Mouse (Mus musculus): ENCODE measurements at regions not wholly inside any gene's neighbourhood (a gene's known extent, or its start where the extent isn't known, plus 50 kb on each side); places are given as distances from the start of the nearest gene placed in this dataset.

DNA sequence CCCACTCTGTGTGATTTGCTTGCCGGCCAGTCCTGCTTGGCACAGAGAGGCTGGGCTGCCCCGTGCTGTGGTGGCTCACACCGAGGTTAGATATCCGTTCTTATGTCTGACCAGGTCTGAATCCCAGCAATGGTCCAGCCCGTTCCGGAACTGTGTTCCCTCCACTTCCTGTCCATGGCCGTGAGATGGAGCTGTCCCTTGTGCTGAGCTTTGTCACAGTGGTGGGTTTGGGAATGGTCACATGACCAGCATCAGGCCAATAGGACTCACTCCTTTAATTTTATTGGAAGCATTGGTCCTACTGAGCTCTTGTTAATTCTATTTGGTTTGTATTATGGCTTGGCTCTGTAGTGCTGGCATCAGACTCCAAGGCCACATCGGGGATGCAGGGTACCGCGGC, 132.9 kb upstream of the Zfp64 start:
- Histone ChIP-seq H3K4me1 (replicated peaks) (peaks cover 5% of the 10 kb centered on the region), H3K4me3 (no peak overlapping the region), H3K36me3 (no peaks in the 10 kb centered on the region), H3K9me3 (peaks cover 11% of the 10 kb centered on the region), H3K27ac (no peak overlapping the region), H3K27me3 (ENCODE audit: insufficient read depth, poor library complexity, severe bottlenecking) (no peaks in the 10 kb centered on the region)
- WGBS = 89% methylated on average over 10 of the region's 10 CpGs
- DNase-seq (ENCODE audit: low spot score) = no peak

GRCm38 (mm10) chr2:169071267-169071666, 115.9 kb upstream of the Zfp64 start:
- no peaks in the 10 kb centered on the region for H3K36me3 ChIP-seq
- peaks cover 14% of the 10 kb centered on the region for H3K9me3 ChIP-seq
- no peak overlapping the region for H3K27ac ChIP-seq
- H3K27me3 ChIP-seq (ENCODE audit: insufficient read depth, poor library complexity, severe bottlenecking) = no peaks in the 10 kb centered on the region
- 0 out of 2 replicates have a peak, but pooled peaks cover 6% of the 10 kb centered on the region for H3K4me1 ChIP-seq (replicated peaks)
- DNase-seq (ENCODE audit: low spot score) = no peak
- no peak overlapping the region for H3K4me3 ChIP-seq

- H3K27me3 ChIP-seq (ENCODE audit: insufficient read depth, poor library complexity, severe bottlenecking) = peaks cover 10% of the 10 kb centered on the region
- H3K4me3 ChIP-seq = no peak overlapping the region
- H3K36me3 ChIP-seq = no peaks in the 10 kb centered on the region
- no peak overlapping the region for H3K27ac ChIP-seq
- no peak for DNase-seq (ENCODE audit: low spot score)
- WGBS = 88% methylated on average over 16 of the region's 16 CpGs
- H3K9me3 ChIP-seq = peaks cover 2% of the 10 kb centered on the region
- H3K4me1 ChIP-seq (replicated peaks) = 0 out of 2 replicates have a peak, but pooled peaks cover 9% of the 10 kb centered on the region
Measured at GRCm38 (mm10) chr2:169065166-169065698, 109.8 kb upstream of the Zfp64 start.

GRCm38 (mm10) chr2:169061520-169061919, 106.1 kb upstream of the Zfp64 start:
- no peak overlapping the region for H3K4me3 ChIP-seq
- WGBS = 10% methylated on average over 11 of the region's 11 CpGs
- 0 out of 2 replicates have a peak, but pooled peaks cover 9% of the 10 kb centered on the region for H3K4me1 ChIP-seq (replicated peaks)
- peak; percentile 84 for DNase-seq (ENCODE audit: low spot score)
- H3K27ac ChIP-seq = no peak overlapping the region
- H3K9me3 ChIP-seq = no peaks in the 10 kb centered on the region
- H3K36me3 ChIP-seq = no peaks in the 10 kb centered on the region
- peaks cover 10% of the 10 kb centered on the region for H3K27me3 ChIP-seq (ENCODE audit: insufficient read depth, poor library complexity, severe bottlenecking)

DNA sequence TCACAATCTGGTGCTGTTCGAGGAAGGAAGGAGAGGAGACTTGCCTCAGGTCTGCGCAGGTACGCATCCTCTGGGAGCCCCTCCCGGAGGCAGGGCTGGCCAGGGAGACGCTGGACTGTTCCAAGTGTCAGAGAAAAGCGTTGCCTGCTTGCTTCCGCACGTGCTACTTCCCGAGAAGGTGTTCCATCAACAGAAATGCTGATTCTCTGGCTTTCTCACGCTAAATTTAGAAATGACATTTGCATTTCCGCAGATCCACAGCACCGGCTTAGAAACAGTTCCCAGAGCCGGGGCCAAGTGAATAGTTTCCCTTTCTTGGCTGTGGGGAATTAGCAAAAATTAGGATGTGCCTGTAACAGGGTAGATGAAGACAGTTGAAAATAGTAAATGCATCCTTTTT, 105.1 kb upstream of the Zfp64 start:
- Histone ChIP-seq H3K4me1 (replicated peaks) (0 out of 2 replicates have a peak, but pooled peaks cover 9% of the 10 kb centered on the region), H3K9me3 (no peaks in the 10 kb centered on the region), H3K27ac (no peak overlapping the region), H3K36me3 (no peaks in the 10 kb centered on the region), H3K4me3 (no peak overlapping the region), H3K27me3 (ENCODE audit: insufficient read depth, poor library complexity, severe bottlenecking) (peaks cover 10% of the 10 kb centered on the region)
- 69% methylated on average over 13 of the region's 13 CpGs for WGBS
- no peak for DNase-seq (ENCODE audit: low spot score)

DNA sequence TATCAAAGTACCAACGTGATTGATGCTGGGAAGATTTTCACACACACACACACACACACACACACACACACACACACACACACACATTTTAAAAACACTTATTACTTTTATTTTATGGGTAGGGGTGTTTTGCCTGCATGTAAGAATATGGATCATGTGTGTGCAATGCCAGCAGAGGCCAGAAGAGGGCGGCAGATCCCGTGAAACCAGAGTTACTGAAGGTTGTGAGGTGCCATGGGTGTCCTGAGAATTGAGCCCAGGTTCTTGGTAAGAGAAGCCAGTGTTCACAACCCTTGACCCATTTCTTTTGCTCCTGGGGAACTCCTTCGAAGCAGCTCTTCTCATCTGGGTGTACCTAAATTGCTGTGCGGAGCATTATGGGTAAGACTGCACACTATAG, 102.4 kb upstream of the Zfp64 start:
- WGBS = 73% methylated on average over 5 of the region's 5 CpGs
- Histone ChIP-seq H3K4me3 (no peak overlapping the region), H3K27ac (no peak overlapping the region)

DNA sequence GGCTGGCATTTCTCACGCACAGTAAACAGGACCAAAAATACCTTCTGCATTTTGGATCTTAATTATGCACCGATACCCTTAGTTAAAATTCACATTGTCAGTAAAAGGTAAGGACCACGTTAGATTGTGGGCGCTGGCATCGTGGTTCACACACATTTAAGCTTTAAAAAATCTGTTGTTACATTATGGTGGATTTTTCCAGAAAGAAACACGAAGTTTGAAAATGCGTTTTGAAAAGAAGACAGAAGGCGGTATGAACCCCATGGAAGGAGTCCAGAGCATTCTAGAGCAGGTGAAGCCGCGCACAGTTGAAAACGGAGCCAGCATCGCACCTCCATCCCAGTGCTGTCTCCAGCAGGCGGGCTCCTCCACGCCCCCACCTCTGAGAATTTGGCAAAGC, 94.6 kb upstream of the Zfp64 start:
- H3K27ac ChIP-seq = no peak overlapping the region
- WGBS = 90% methylated on average over 14 of the region's 14 CpGs
- H3K4me3 ChIP-seq = no peak overlapping the region
- H3K4me1 ChIP-seq (replicated peaks) = 0 out of 2 replicates have a peak, but pooled peaks cover 3% of the 10 kb centered on the region
- DNase-seq (ENCODE audit: low spot score) = no peak
- no peaks in the 10 kb centered on the region for H3K36me3 ChIP-seq
- no peaks in the 10 kb centered on the region for H3K9me3 ChIP-seq
- H3K27me3 ChIP-seq (ENCODE audit: insufficient read depth, poor library complexity, severe bottlenecking) = no peaks in the 10 kb centered on the region

More for the DNA sequence above, 102.4 kb upstream of the Zfp64 start:
- H3K27me3 ChIP-seq (ENCODE audit: insufficient read depth, poor library complexity, severe bottlenecking) = peaks cover 4% of the 10 kb centered on the region; the same call in 1 of the 2 replicates
- H3K9me3 ChIP-seq = no peaks in the 10 kb centered on the region
- no peaks in the 10 kb centered on the region for H3K36me3 ChIP-seq
- 0 out of 2 replicates have a peak, but pooled peaks cover 4% of the 10 kb centered on the region for H3K4me1 ChIP-seq (replicated peaks)
- no peak for DNase-seq (ENCODE audit: low spot score)

DNA sequence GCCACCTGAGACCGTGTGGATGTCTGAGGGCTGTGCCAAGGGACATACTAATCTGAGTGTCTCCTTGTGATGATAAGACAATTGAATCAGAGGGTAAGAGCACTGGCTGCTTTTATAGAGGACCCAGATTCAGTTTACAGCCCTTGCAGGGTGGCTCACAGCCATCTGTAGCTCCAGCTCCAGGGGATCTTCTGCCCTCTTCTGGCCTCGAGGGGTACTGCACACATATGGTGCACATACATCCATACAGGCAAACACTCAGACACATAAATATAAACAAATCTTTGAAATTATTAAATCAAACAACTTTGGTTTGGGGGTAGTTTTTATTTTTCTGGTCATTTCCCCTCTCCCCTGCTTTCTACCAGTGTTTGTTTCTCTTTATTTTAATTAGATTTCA, 86.4 kb upstream of the Zfp64 start:
- Histone ChIP-seq H3K36me3 (no peaks in the 10 kb centered on the region), H3K27me3 (ENCODE audit: insufficient read depth, poor library complexity, severe bottlenecking) (no peaks in the 10 kb centered on the region), H3K4me1 (replicated peaks) (peaks cover 12% of the 10 kb centered on the region), H3K9me3 (peaks cover 6% of the 10 kb centered on the region), H3K27ac (no peak overlapping the region), H3K4me3 (no peak overlapping the region)
- no peak for DNase-seq (ENCODE audit: low spot score)
- WGBS = 86% methylated on average over 2 of the region's 2 CpGs

DNA sequence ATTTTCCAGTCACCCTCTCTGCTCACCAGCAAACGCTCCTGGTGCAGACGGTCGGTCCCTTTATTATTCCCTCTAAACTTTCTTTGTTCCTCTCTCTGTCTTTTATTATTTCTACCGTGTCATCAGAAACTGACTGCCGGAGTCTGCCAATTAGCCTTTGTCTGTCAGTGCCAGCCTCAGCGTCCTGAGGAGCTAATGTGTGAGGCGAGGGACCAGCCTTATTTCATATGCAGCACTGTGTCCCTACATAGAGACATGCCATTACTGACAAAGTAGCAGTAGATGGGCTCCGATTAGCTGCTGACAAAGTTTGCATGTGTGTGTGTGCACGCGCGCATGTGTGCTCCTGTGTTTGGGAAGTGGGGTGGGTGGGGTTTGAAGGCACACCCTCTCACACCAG, 82.6 kb upstream of the Zfp64 start:
- H3K4me3 ChIP-seq = no peak overlapping the region
- no peak overlapping the region for H3K27ac ChIP-seq
- H3K36me3 ChIP-seq = no peaks in the 10 kb centered on the region
- H3K4me1 ChIP-seq (replicated peaks) = peaks cover 16% of the 10 kb centered on the region
- H3K27me3 ChIP-seq (ENCODE audit: insufficient read depth, poor library complexity, severe bottlenecking) = no peaks in the 10 kb centered on the region
- DNase-seq (ENCODE audit: low spot score) = no peak
- WGBS = 69% methylated on average over 11 of the region's 11 CpGs
- peaks cover 6% of the 10 kb centered on the region for H3K9me3 ChIP-seq

GRCm38 (mm10) chr2:169037519-169037918, 82.1 kb upstream of the Zfp64 start:
- Histone ChIP-seq H3K9me3 (peaks cover 6% of the 10 kb centered on the region), H3K4me1 (replicated peaks) (peaks cover 20% of the 10 kb centered on the region), H3K27me3 (ENCODE audit: insufficient read depth, poor library complexity, severe bottlenecking) (no peaks in the 10 kb centered on the region), H3K36me3 (no peaks in the 10 kb centered on the region), H3K27ac (no peak overlapping the region), H3K4me3 (no peak overlapping the region)
- DNase-seq (ENCODE audit: low spot score) = no peak
- WGBS = 89% methylated on average over 9 of the region's 9 CpGs

DNA sequence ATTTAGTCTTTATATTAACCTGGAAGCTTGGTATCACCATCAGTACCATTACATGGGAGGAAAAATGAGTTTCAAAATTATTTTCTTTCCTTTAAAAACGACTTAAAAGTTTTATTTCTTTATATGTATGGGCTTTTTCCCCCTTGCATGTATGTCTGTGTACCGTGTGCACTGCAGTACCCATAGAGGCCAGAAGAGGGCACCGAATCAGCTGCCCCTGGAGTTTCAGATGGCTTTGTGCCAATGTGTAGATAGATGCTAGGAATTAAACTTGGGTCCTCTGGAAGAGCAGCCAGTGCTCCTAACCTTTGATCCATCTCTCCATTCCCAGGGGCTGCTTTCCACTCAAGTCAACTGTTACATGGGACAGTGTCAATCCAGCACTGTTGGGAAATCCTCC, 79.9 kb upstream of the Zfp64 start:
- Histone ChIP-seq H3K9me3 (no peaks in the 10 kb centered on the region), H3K27ac (no peak overlapping the region), H3K4me3 (no peak overlapping the region), H3K4me1 (replicated peaks) (peaks cover 21% of the 10 kb centered on the region), H3K36me3 (no peaks in the 10 kb centered on the region), H3K27me3 (ENCODE audit: insufficient read depth, poor library complexity, severe bottlenecking) (no peaks in the 10 kb centered on the region)
- peak; percentile 38 for DNase-seq (ENCODE audit: low spot score)
- 38% methylated on average over 3 of the region's 3 CpGs for WGBS

GRCm38 (mm10) chr2:169033997-169034396, 78.6 kb upstream of the Zfp64 start:
- H3K36me3 ChIP-seq = no peaks in the 10 kb centered on the region
- H3K27me3 ChIP-seq (ENCODE audit: insufficient read depth, poor library complexity, severe bottlenecking) = no peaks in the 10 kb centered on the region
- peaks cover 21% of the 10 kb centered on the region for H3K4me1 ChIP-seq (replicated peaks)
- no peak overlapping the region for H3K4me3 ChIP-seq
- DNase-seq (ENCODE audit: low spot score) = no peak
- 0 out of 2 replicates have a peak, but pooled peaks cover 2% of the 10 kb centered on the region for H3K9me3 ChIP-seq
- whole genome bisulfite sequencing = 49% methylated on average over 18 of the region's 18 CpGs
- no peak overlapping the region for H3K27ac ChIP-seq

GRCm38 (mm10) chr2:169033181-169033580, 77.8 kb upstream of the Zfp64 start:
- H3K36me3 ChIP-seq = no peaks in the 10 kb centered on the region
- 54% methylated on average over 3 of the region's 3 CpGs for WGBS
- no peak for DNase-seq (ENCODE audit: low spot score)
- H3K9me3 ChIP-seq = 0 out of 2 replicates have a peak, but pooled peaks cover 2% of the 10 kb centered on the region
- H3K4me1 ChIP-seq (replicated peaks) = peaks cover 19% of the 10 kb centered on the region
- no peak overlapping the region for H3K4me3 ChIP-seq
- H3K27ac ChIP-seq = no peak overlapping the region
- H3K27me3 ChIP-seq (ENCODE audit: insufficient read depth, poor library complexity, severe bottlenecking) = no peaks in the 10 kb centered on the region

Data from hindbrain, embryonic 10.5 days (tissue).